Mouse (Mus musculus) liver, postnatal 0 days (tissue): Measurements from ENCODE around the gene Aars2.

ENCODE experiments used
- CTCF ChIP-seq: sonication (generic); IDR thresholded peaks from 2 replicates; pipeline ENCODE4 v1.5.1; 2016; ENCODE audit warnings: antibody characterized with exemption, low read depth
- EP300 ChIP-seq: IDR thresholded peaks from 2 replicates; pipeline ENCODE4 v1.6.1; 2016; ENCODE audit warnings: antibody characterized with exemption, low read depth, mild to moderate bottlenecking

DNA sequence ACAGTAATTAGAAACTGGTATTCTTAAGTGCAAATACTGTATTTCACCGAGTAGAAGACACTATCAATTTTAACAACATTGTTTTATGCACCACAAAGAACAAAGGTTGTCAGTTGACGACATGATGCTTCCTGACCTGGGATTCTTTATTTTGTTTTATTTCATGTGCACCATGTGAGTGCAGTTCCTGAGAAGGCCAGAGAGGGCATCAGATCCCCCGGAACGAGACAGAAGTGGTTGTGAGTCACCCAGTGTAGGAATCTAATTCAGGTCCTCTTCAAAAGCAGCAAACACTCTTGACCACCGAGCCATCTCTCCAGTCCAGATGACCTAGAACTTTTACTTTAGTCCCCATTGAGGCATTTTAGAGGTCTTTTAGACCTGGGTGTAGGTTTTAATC lies 38.3 kb upstream of the Aars2 start:
- TF ChIP-seq CTCF = no peak
- TF ChIP-seq EP300 = no peak
